Mouse (Mus musculus) testis, adult 2 months (tissue): ENCODE measurements at regions not wholly inside any gene's neighbourhood (a gene's known extent, or its start where the extent isn't known, plus 50 kb on each side); places are given as distances from the start of the nearest gene placed in this dataset.

Source experiments
- H3K27ac ChIP-seq: fragments of 200-500 bp; 2 replicates; pipeline ENCODE4 v1.5.1; 2012; ENCODE audit warnings: low read depth, low read length; ENCODE audit not compliant: control insufficient read depth, insufficient read depth
- H3K27me3 ChIP-seq: fragments of 200-500 bp; 2 replicates; pipeline ENCODE4 v1.6.1; 2012; ENCODE audit warnings: mild to moderate bottlenecking, low read length, moderate library complexity; ENCODE audit not compliant: control insufficient read depth, insufficient read depth
- H3K36me3 ChIP-seq: fragments of 200-500 bp; 2 replicates; pipeline ENCODE4 v1.6.1; 2012; ENCODE audit warnings: mild to moderate bottlenecking, low read length; ENCODE audit not compliant: control insufficient read depth, insufficient read depth
- H3K4me1 ChIP-seq: fragments of 200-500 bp; 2 replicates; pipeline ENCODE4 v1.6.1; 2012; ENCODE audit warnings: low read length; ENCODE audit not compliant: control insufficient read depth, insufficient read depth
- H3K4me3 ChIP-seq: fragments of 200-500 bp; 2 replicates; pipeline ENCODE4 v1.5.1; 2012; ENCODE audit warnings: low read depth, mild to moderate bottlenecking, low read length, moderate library complexity, mixed read lengths; ENCODE audit not compliant: control insufficient read depth
- CTCF ChIP-seq: fragments of 200-500 bp; IDR thresholded peaks from 2 replicates; pipeline ENCODE4 v1.5.1; 2012; ENCODE audit warnings: low read depth, mild to moderate bottlenecking, inconsistent platforms, low read length, moderate library complexity; ENCODE audit not compliant: control insufficient read depth, insufficient read depth, insufficient replicate concordance
- POLR2A ChIP-seq: fragments of 200-500 bp; IDR thresholded peaks from 2 replicates; pipeline ENCODE4 v1.6.1; 2012; ENCODE audit warnings: low read depth, mild to moderate bottlenecking, inconsistent platforms, low read length, moderate library complexity; ENCODE audit not compliant: control insufficient read depth

- Histone ChIP-seq H3K4me1 (no peaks in the 10 kb centered on the region), H3K36me3 (no peaks in the 10 kb centered on the region), H3K27ac (no peak overlapping the region), H3K27me3 (no peaks in the 10 kb centered on the region), H3K4me3 (no peak overlapping the region)
- no peak for TF ChIP-seq CTCF
- TF ChIP-seq POLR2A, result no peak
These were observed 188.2 kb downstream of the Lnpk start for GRCm38 (mm10) chr2:74391064-74391463.

DNA sequence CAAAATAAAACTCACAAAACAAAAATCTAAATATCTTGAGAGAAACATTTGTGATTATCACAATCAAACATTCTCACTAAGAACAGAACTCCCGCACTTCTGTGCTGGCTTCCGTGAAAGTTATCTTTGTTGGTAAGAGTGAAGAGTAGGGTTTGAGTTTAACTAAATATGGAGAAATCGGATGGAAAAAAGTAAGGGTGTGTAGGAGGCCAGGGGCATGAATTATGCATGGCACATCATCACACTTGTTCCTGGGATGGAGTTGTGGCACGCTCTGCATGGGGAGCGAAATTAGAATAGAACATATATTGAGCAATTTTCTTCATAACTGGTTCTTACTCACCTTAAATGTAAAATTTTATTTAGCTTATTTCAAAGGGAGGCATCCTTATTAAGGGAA, 191.2 kb downstream of the Lnpk start:
- TF ChIP-seq CTCF (no peak), POLR2A (no peak)
- no peak overlapping the region for H3K4me3 ChIP-seq
- no peak overlapping the region for H3K27ac ChIP-seq
- no peaks in the 10 kb centered on the region for H3K4me1 ChIP-seq
- no peaks in the 10 kb centered on the region for H3K36me3 ChIP-seq
- no peaks in the 10 kb centered on the region for H3K27me3 ChIP-seq

DNA sequence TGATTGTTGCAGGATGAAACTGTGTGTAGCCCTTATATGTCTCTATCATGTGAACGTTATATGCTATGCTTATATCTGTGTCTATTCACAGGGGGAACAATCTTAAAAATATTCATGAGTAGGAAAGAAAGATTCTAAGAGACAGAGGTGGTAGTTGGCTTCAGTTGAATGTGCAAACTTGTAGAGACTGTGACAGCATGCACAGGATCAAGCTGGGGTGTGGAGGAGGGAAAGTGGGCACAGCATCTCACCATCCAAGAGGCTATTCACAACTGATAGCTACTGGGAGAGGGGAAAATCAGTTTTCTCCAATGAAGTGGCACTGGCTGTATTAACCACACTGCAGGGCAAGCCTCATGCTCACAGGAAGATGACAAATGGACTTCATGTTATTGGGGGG, 194.3 kb downstream of the Lnpk start:
- no peaks in the 10 kb centered on the region for H3K4me1 ChIP-seq
- H3K4me3 ChIP-seq, result no peak overlapping the region
- TF ChIP-seq CTCF, result no peak
- no peak overlapping the region for H3K27ac ChIP-seq
- H3K27me3 ChIP-seq, result no peaks in the 10 kb centered on the region
- H3K36me3 ChIP-seq, result no peaks in the 10 kb centered on the region

GRCm38 (mm10) chr2:74380574-74381287, 198.5 kb downstream of the Lnpk start:
- Histone ChIP-seq H3K27ac (no peak overlapping the region), H3K27me3 (no peaks in the 10 kb centered on the region), H3K4me3 (no peak overlapping the region), H3K36me3 (no peaks in the 10 kb centered on the region), H3K4me1 (no peaks in the 10 kb centered on the region)
- TF ChIP-seq CTCF (no peak), POLR2A (no peak)

- no peaks in the 10 kb centered on the region for H3K4me1 ChIP-seq
- TF ChIP-seq POLR2A, result no peak
- no peak for TF ChIP-seq CTCF
- no peaks in the 10 kb centered on the region for H3K36me3 ChIP-seq
- no peak overlapping the region for H3K27ac ChIP-seq
- H3K4me3 ChIP-seq, result no peak overlapping the region
- no peaks in the 10 kb centered on the region for H3K27me3 ChIP-seq
These were observed 200.5 kb downstream of the Lnpk start for GRCm38 (mm10) chr2:74378709-74379108.

DNA sequence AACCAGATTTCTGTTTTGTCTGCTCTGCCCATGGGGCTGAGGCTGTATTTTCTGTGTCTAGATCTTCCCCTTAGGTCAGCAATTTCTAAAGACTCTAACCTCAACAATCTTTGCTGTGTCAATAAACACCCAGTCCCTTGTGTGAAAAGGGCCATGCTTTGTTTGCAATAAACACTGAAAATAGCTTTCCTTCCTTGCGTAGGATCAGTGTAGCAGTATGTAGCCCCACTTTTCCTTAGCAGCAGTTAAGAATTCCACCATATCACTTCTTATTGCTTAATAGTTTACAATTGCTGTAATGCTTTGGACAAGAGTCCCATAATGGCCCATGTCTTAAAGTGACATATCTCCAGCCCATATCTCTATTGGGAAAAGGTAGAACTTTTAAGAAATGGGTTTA, 205.3 kb downstream of the Lnpk start:
- Histone ChIP-seq H3K36me3 (no peaks in the 10 kb centered on the region), H3K4me1 (no peaks in the 10 kb centered on the region), H3K4me3 (no peak overlapping the region), H3K27ac (no peak overlapping the region), H3K27me3 (no peaks in the 10 kb centered on the region)
- no peak for TF ChIP-seq POLR2A
- TF ChIP-seq CTCF, result no peak

DNA sequence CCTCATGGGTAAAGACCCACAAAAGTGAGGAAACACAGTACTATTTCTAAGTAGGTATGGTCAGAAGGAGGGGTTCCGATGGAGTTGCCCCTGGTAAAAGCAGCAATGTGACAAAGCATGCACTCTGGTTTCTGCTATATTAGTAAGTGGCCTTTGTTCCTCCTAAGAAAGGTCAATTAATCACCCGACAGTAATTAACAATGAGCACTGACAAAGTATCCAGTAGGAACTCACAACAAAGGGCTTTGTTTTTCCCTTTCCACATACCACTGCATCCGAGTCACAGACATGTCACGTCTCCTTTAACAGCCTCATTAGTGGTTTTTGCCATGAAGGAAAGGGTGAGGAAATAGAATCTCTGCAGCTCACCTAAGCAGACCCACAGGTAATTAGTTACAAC, 206.2 kb downstream of the Lnpk start:
- H3K27me3 ChIP-seq, result no peaks in the 10 kb centered on the region
- TF ChIP-seq CTCF, result no peak
- no peak for TF ChIP-seq POLR2A
- H3K4me1 ChIP-seq, result no peaks in the 10 kb centered on the region

DNA sequence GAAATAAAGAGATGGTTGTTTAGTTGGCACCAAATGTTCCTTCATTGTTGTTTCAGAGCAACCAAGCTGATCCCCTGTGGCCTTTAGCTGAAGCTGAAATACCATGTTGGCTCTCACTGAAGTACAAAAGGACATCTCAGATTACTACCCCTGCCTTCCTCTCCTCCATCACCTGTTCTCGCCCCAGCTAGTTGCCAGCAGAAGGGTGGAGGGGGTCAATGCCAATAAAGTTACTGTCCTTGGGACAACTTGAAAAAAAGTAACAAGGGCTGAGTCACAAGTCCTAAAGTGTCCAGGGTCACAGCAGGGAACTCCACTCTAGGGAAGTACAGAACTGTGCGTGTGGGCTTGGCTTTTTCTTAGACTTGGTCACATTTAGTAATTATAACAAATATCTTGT, 216.0 kb downstream of the Lnpk start:
- Histone ChIP-seq H3K27me3 (no peaks in the 10 kb centered on the region), H3K4me3 (no peak overlapping the region), H3K36me3 (no peaks in the 10 kb centered on the region), H3K4me1 (no peaks in the 10 kb centered on the region), H3K27ac (no peak overlapping the region)
- no peak for TF ChIP-seq CTCF
- no peak for TF ChIP-seq POLR2A

More for the DNA sequence above, 206.2 kb downstream of the Lnpk start:
- Histone ChIP-seq H3K36me3 (no peaks in the 10 kb centered on the region), H3K4me3 (no peak overlapping the region), H3K27ac (no peak overlapping the region)
